Mouse (Mus musculus): ENCODE measurements around the gene Srd5a1. TPM values are rescaled to one million over a fixed set of nuclear protein-coding genes. Genes with fewer than 3 reads are reported as not detected.
A peak's percentile ranks its signal among the peaks of the same experiment; 100 is the strongest.

Srd5a1 gene
- total and polyA plus RNA-seq, 3 experiments, result 7.7 to 10.5 TPM; not detected in 1

GRCm38 (mm10) chr13:69533405-69534333 is 77.6 kb downstream of the Srd5a1 start, which contains the start of gene Nsun2:
TSS of gene Nsun2 (plus strand) at chr13:69533746.
- DNase-seq (ENCODE audit: low read depth, low spot score), result peak; percentile 39
- TF ChIP-seq MXI1 (IDR thresholded peaks at IDR 0.05; ENCODE audit: low read depth, low read length) (peak; percentile 32; the same call in 1 of the 2 replicates), E2F4 (IDR thresholded peaks at IDR 0.05; ENCODE audit: borderline replicate concordance, low read depth, low read length) (no peak), POLR2A (IDR thresholded peaks at IDR 0.05; ENCODE audit: control insufficient read depth in 1 of 2, insufficient read depth in 1 of 2, low read depth in 1 of 2, low read length in 2 of 2, poor library complexity in 1 of 2) (peak in 1 of 2 experiments; percentile 20; a peak in 1 of 4 replicates), CHD1 (IDR thresholded peaks at IDR 0.05; ENCODE audit: low read depth, low read length) (0 out of 2 replicates have a peak, but pooled peaks have one; percentile 80)
- peaks cover 2 to 15% of the 10 kb centered on the region in 2 experiments; a peak in 3 of 4 replicates for H3K4me1 ChIP-seq (ENCODE audit: control insufficient read depth in 1 of 2, insufficient read depth in 2 of 2, low read length in 2 of 2)
- H3K9ac ChIP-seq (ENCODE audit: control insufficient read depth, low read depth, low read length, poor library complexity, severe bottlenecking), result peak within 1 kb of the TSS; percentile 87
- peak within 1 kb of the TSS; percentile 74 for H3K27ac ChIP-seq (ENCODE audit: control insufficient read depth, low read depth, low read length)
- peak within 1 kb of the TSS; percentile 56 to 73 for H3K4me3 ChIP-seq (ENCODE audit: control insufficient read depth in 1 of 2, insufficient read depth in 1 of 2, low read depth in 2 of 2, low read length in 2 of 2)
- peaks cover 0 to 2% of the 10 kb centered on the region in 2 experiments; a peak in 2 of 4 replicates for H3K36me3 ChIP-seq (ENCODE audit: control insufficient read depth in 1 of 2, insufficient read depth in 2 of 2, low read length in 2 of 2)
- H3K27me3 ChIP-seq (ENCODE audit: control insufficient read depth in 1 of 2, insufficient read depth in 2 of 2, low read length in 2 of 2), result no peaks in the 10 kb centered on the region
- no peaks in the 10 kb centered on the region for H3K9me3 ChIP-seq (replicated peaks; ENCODE audit: insufficient read depth, low read length)
- H3K79me2 ChIP-seq (ENCODE audit: control insufficient read depth, insufficient read depth, low read length, poor library complexity), result peaks cover 57% of the 10 kb centered on the region

- no peaks in the 10 kb centered on the region; a peak in 1 of 4 replicates for H3K36me3 ChIP-seq (ENCODE audit: control insufficient read depth in 1 of 2, insufficient read depth in 2 of 2, low read length in 2 of 2)
- H3K27ac ChIP-seq (ENCODE audit: control insufficient read depth, low read depth, low read length), result peak overlapping the region; percentile 74
- peak overlapping the region; percentile 56 to 73 for H3K4me3 ChIP-seq (ENCODE audit: control insufficient read depth in 1 of 2, insufficient read depth in 1 of 2, low read depth in 2 of 2, low read length in 2 of 2)
- H3K9ac ChIP-seq (ENCODE audit: control insufficient read depth, low read depth, low read length, poor library complexity, severe bottlenecking), result peak overlapping the region; percentile 87
- H3K9me3 ChIP-seq (replicated peaks; ENCODE audit: insufficient read depth, low read length), result no peaks in the 10 kb centered on the region
- TF ChIP-seq ZNF384 (IDR thresholded peaks at IDR 0.05; ENCODE audit: low read depth, low read length) (peak; percentile 55; the same call in 1 of the 2 replicates), SIN3A (IDR thresholded peaks at IDR 0.05; ENCODE audit: low read length) (peak; percentile 43), POLR2AphosphoS2 (IDR thresholded peaks at IDR 0.05; ENCODE audit: low read length) (no peak), USF2 (IDR thresholded peaks at IDR 0.05; ENCODE audit: borderline replicate concordance in 1 of 2, insufficient read depth in 1 of 2, low read depth in 1 of 2, low read length in 2 of 2) (no peak), MXI1 (IDR thresholded peaks at IDR 0.05; ENCODE audit: low read depth, low read length) (peak; percentile 45), MYC (IDR thresholded peaks at IDR 0.05; ENCODE audit: low read depth, low read length) (peak; percentile 37; the same call in 1 of the 2 replicates), POLR2A (IDR thresholded peaks at IDR 0.05; ENCODE audit: control insufficient read depth in 1 of 2, insufficient read depth in 1 of 2, low read depth in 1 of 2, low read length in 2 of 2, poor library complexity in 1 of 2) (0 out of 4 replicates have a peak, but pooled peaks of 1 of the 2 experiments have one; percentile 7)
- peaks cover 64% of the 10 kb centered on the region for H3K79me2 ChIP-seq (ENCODE audit: control insufficient read depth, insufficient read depth, low read length, poor library complexity)
- peaks cover 2 to 15% of the 10 kb centered on the region in 2 experiments; a peak in 3 of 4 replicates for H3K4me1 ChIP-seq (ENCODE audit: control insufficient read depth in 1 of 2, insufficient read depth in 2 of 2, low read length in 2 of 2)
- H3K27me3 ChIP-seq (ENCODE audit: control insufficient read depth in 1 of 2, insufficient read depth in 2 of 2, low read length in 2 of 2), result no peaks in the 10 kb centered on the region
- peak; percentile 63 for DNase-seq (ENCODE audit: low read depth, low spot score)
Observed at GRCm38 (mm10) chr13:69532893-69533404, 78.3 kb downstream of the Srd5a1 start.
